Comparison of ENCODE assay signal across 10 mouse cellular contexts in genomic region chr5:118359646-118360373, GRCm38 (mm10).
DNase-seq lines count a peak whose midpoint lies in the region; ATAC-seq and TF ChIP-seq lines count a peak whose summit lies in the region.
"Had no signal": no experiment of that assay in that cellular context is flagged by ENCODE, and none has a peak within 500 bp of the region (broad histone marks: within the 10 kb centered on the region; RNA-seq: fewer than 3 reads in every experiment).

No protein-coding gene starts in this region.

- H3K4me1 ChIP-seq in ES-E14 (ENCODE audit: control insufficient read depth in 2 of 2, insufficient read depth in 2 of 2, low read length in 2 of 2, poor library complexity in 1 of 2) = peaks cover 4 to 27% of the 10 kb centered on the region in 2 experiments; a peak in 3 of 4 replicates
- H3K4me1 ChIP-seq in limb, embryonic 15.5 days = peaks cover 46% of the 10 kb centered on the region
- no peaks in the 10 kb centered on the region for H3K4me1 ChIP-seq in intestine, postnatal 0 days (replicated peaks; ENCODE audit: control insufficient read depth, insufficient read depth, low read length)
- H3K4me1 ChIP-seq in heart, embryonic 12.5 days (replicated peaks) = peaks cover 25% of the 10 kb centered on the region

- no peak for ATAC-seq in limb, embryonic 15.5 days (ENCODE audit: insufficient number of reproducible peaks, low FRiP score, low TSS enrichment, low read depth)
- no peak for ATAC-seq in intestine, postnatal 0 days
- no peak for ATAC-seq in heart, embryonic 12.5 days (ENCODE audit: insufficient number of reproducible peaks, low FRiP score)

- H3K27ac ChIP-seq in left cerebral cortex, adult 2 months = peak overlapping the region; percentile 59; the same call in 1 of the 2 replicates
- no peak overlapping the region for H3K27ac ChIP-seq in ES-E14 (ENCODE audit: insufficient read depth, low read depth, low read length, poor library complexity, severe bottlenecking)
- H3K27ac ChIP-seq in limb, embryonic 15.5 days = no peak overlapping the region
- H3K27ac ChIP-seq in intestine, postnatal 0 days (ENCODE audit: low read depth, low read length) = no peak overlapping the region
- no peak overlapping the region for H3K27ac ChIP-seq in heart, embryonic 12.5 days (ENCODE audit: poor library complexity, severe bottlenecking)
- H3K27ac ChIP-seq: kidney, embryonic 15.5 days had no signal

- no peaks in the 10 kb centered on the region for H3K27me3 ChIP-seq in limb, embryonic 15.5 days
- H3K27me3 ChIP-seq in intestine, postnatal 0 days (replicated peaks; ENCODE audit: control insufficient read depth, insufficient read depth, low read length) = 0 out of 2 replicates have a peak, but pooled peaks cover 4% of the 10 kb centered on the region
- no peaks in the 10 kb centered on the region; the same call in 1 of the 2 replicates for H3K27me3 ChIP-seq in heart, embryonic 12.5 days (replicated peaks)

- H3K4me3 ChIP-seq in left cerebral cortex, adult 2 months = no peak overlapping the region
- no peak overlapping the region for H3K4me3 ChIP-seq in ES-E14 (ENCODE audit: insufficient read depth in 1 of 2, low read depth in 1 of 2, low read length in 2 of 2, poor library complexity in 1 of 2, severe bottlenecking in 1 of 2)
- no peak overlapping the region for H3K4me3 ChIP-seq in limb, embryonic 15.5 days
- no peak overlapping the region for H3K4me3 ChIP-seq in intestine, postnatal 0 days (ENCODE audit: low read depth, low read length)
- no peak overlapping the region for H3K4me3 ChIP-seq in heart, embryonic 12.5 days
- H3K4me3 ChIP-seq: kidney, embryonic 15.5 days had no signal

- intact Hi-C loops in left cerebral cortex, adult 2 months (cut with DNase I) = no loop called here
- intact Hi-C loops in left cerebral cortex, postnatal 36 days (cut with DNase I) = no loop called here

- H3K36me3 ChIP-seq in ES-E14 (ENCODE audit: control insufficient read depth, insufficient read depth, low read length, poor library complexity, severe bottlenecking) = no peaks in the 10 kb centered on the region
- H3K36me3 ChIP-seq in limb, embryonic 15.5 days = no peaks in the 10 kb centered on the region
- H3K36me3 ChIP-seq in intestine, postnatal 0 days (ENCODE audit: control insufficient read depth, insufficient read depth) = no peaks in the 10 kb centered on the region
- H3K36me3 ChIP-seq in heart, embryonic 12.5 days = no peaks in the 10 kb centered on the region
- H3K36me3 ChIP-seq: kidney, embryonic 15.5 days had no signal

- in situ Hi-C loops in ES-E14 (cut with MboI; ENCODE audit: low sequenced_read_pairs in 2 of 2, unreplicated experiment in 2 of 2) = no loop called here

- no peaks in the 10 kb centered on the region for H3K9me3 ChIP-seq in ES-E14 (ENCODE audit: control insufficient read depth, insufficient read depth, low read depth, low read length)
- no peaks in the 10 kb centered on the region for H3K9me3 ChIP-seq in limb, embryonic 15.5 days
- H3K9me3 ChIP-seq in intestine, postnatal 0 days (ENCODE audit: control insufficient read depth) = no peaks in the 10 kb centered on the region
- no peaks in the 10 kb centered on the region for H3K9me3 ChIP-seq in heart, embryonic 12.5 days (replicated peaks)
- H3K9me3 ChIP-seq: kidney, embryonic 15.5 days had no signal

- H3K4me2 ChIP-seq in limb, embryonic 15.5 days = 0 out of 2 replicates have a peak overlapping the region, but pooled peaks have one; percentile 0
- H3K4me2 ChIP-seq in intestine, postnatal 0 days (replicated peaks; ENCODE audit: low read depth) = no peak overlapping the region
- no peak overlapping the region for H3K4me2 ChIP-seq in heart, embryonic 12.5 days
- H3K4me2 ChIP-seq: kidney, embryonic 15.5 days had no signal

- WGBS in limb, embryonic 15.5 days = 34% methylated on average over 13 of the region's 13 CpGs
- 52% methylated on average over 13 of the region's 13 CpGs for WGBS in intestine, postnatal 0 days
- WGBS in heart, embryonic 12.5 days = 47% methylated on average over 13 of the region's 13 CpGs

- no peak overlapping the region for H3K9ac ChIP-seq in ES-E14 (ENCODE audit: insufficient read depth, low read depth, low read length, poor library complexity, severe bottlenecking)
- H3K9ac ChIP-seq in limb, embryonic 15.5 days = no peak overlapping the region
- H3K9ac ChIP-seq in intestine, postnatal 0 days (ENCODE audit: low read depth, low read length) = no peak overlapping the region
- no peak overlapping the region for H3K9ac ChIP-seq in heart, embryonic 12.5 days
- H3K9ac ChIP-seq: kidney, embryonic 15.5 days had no signal

- DNase-seq in left cerebral cortex, adult 2 months (ENCODE audit: extremely low spot score in 1 of 2, low spot score in 2 of 2) = no peak
- DNase-seq in left cerebral cortex, postnatal 36 days (ENCODE audit: low spot score in 2 of 2) = no peak
- no peak for DNase-seq in ES-E14 (ENCODE audit: low read depth, low spot score)
- DNase-seq in telencephalon, adult 2 months (ENCODE audit: low read depth, low spot score) = peak; percentile 54
- no peak for DNase-seq in adrenal gland, postnatal 36 days
- DNase-seq: cerebellum, adult 18-20 months had no signal

- no peak for TF ChIP-seq CTCF in left cerebral cortex, adult 2 months (IDR thresholded peaks at IDR 0.05)
- TF ChIP-seq CTCF in intestine, postnatal 0 days (IDR thresholded peaks at IDR 0.05; ENCODE audit: low read depth) = no peak

TF ChIP-seq in ES-E14, 5 proteins besides CTCF, POLR2A, EP300 and RAD21:
- TF ChIP-seq MAFK (IDR thresholded peaks at IDR 0.05; ENCODE audit: insufficient read depth, low read depth, low read length) (peak; percentile 87), ZNF384 (IDR thresholded peaks at IDR 0.05; ENCODE audit: low read depth, low read length) (no peak), ZC3H11A (IDR thresholded peaks at IDR 0.05; ENCODE audit: borderline replicate concordance, low read depth, low read length) (no peak)
